ENCODE assay signal across 17 mouse cellular contexts in the genomic region with DNA sequence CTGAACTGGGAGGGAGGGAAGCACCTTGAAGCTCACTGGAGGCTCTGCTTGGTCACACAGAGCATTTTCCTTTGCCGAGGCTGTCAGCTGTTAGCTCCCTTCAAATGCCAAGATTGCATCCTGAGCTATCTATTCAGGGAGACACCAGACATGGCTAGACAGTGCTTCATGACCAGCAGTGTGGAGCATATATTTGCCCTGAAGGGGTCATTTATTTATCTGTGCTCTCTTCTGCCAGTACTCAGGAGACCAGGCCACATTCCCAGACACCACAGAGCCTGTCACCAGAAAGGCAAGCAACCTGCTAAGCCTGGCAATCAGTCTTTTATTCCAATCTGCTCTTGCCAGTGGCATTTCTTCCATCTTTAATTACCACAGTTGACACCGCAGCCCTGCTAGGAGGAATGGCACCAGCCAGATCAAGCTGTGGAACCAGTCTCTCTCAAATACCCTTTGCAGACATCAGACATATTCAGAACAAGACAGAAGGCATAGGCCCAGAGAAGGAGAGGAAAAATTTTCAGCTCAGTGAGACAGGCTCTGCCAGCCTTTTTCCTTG.
A peak's percentile ranks its signal among the peaks of the same experiment; 100 is the strongest.
DNase-seq lines count a peak whose midpoint lies in the region; ATAC-seq and TF ChIP-seq lines count a peak whose summit lies in the region.
"Had no signal": no experiment of that assay in that cellular context is flagged by ENCODE, and none has a peak within 500 bp of the region (broad histone marks: within the 10 kb centered on the region; RNA-seq: fewer than 3 reads in every experiment).

No protein-coding gene starts in this region.

- 44% methylated on average over 2 of the region's 2 CpGs for WGBS in forebrain, embryonic 15.5 days
- 63% methylated on average over 2 of the region's 2 CpGs for WGBS in forebrain, embryonic 10.5 days
- WGBS in midbrain, embryonic 12.5 days: 59% methylated on average over 2 of the region's 2 CpGs
- WGBS in midbrain, embryonic 11.5 days: 66% methylated on average over 2 of the region's 2 CpGs
- WGBS in hindbrain, embryonic 16.5 days: 40% methylated on average over 2 of the region's 2 CpGs

- no peak for DNase-seq in forebrain, embryonic 10.5 days (ENCODE audit: extremely low spot score, low spot score)
- DNase-seq in midbrain, embryonic 11.5 days (ENCODE audit: low spot score, missing footprints): no peak
- peak; percentile 61 for DNase-seq in brain, embryonic 14.5 days (ENCODE audit: low read depth)
- DNase-seq in lung, postnatal 36 days: no peak
- no peak for DNase-seq in adrenal gland, adult (ENCODE audit: inconsistent age in 2 of 2, low spot score in 1 of 2)
- DNase-seq: B cell, adult 2 months; gastrocnemius, postnatal 25 days had no signal

- H3K27me3 ChIP-seq in forebrain, embryonic 15.5 days: no peaks in the 10 kb centered on the region
- no peaks in the 10 kb centered on the region for H3K27me3 ChIP-seq in forebrain, embryonic 10.5 days (ENCODE audit: poor library complexity, severe bottlenecking)
- no peaks in the 10 kb centered on the region for H3K27me3 ChIP-seq in midbrain, embryonic 12.5 days
- no peaks in the 10 kb centered on the region for H3K27me3 ChIP-seq in midbrain, embryonic 11.5 days (ENCODE audit: control insufficient read depth, insufficient read depth, low read length)
- H3K27me3 ChIP-seq in hindbrain, embryonic 16.5 days (replicated peaks; ENCODE audit: control insufficient read depth, insufficient read depth, low read length): no peaks in the 10 kb centered on the region
- H3K27me3 ChIP-seq: embryonic facial prominence, embryonic 15.5 days; megakaryocyte, embryonic 14.5 days had no signal

- H3K9me3 ChIP-seq in forebrain, embryonic 15.5 days: no peaks in the 10 kb centered on the region
- H3K9me3 ChIP-seq in forebrain, embryonic 10.5 days: no peaks in the 10 kb centered on the region
- H3K9me3 ChIP-seq in midbrain, embryonic 12.5 days: no peaks in the 10 kb centered on the region
- H3K9me3 ChIP-seq in midbrain, embryonic 11.5 days (ENCODE audit: control insufficient read depth, low read length): no peaks in the 10 kb centered on the region
- H3K9me3 ChIP-seq in hindbrain, embryonic 16.5 days (ENCODE audit: control insufficient read depth, low read length): no peaks in the 10 kb centered on the region
- H3K9me3 ChIP-seq: embryonic facial prominence, embryonic 15.5 days; heart, embryonic 10.5 days; megakaryocyte, embryonic 14.5 days had no signal

- H3K27ac ChIP-seq in forebrain, embryonic 15.5 days (replicated peaks): peak overlapping the region; percentile 25; the same call in 1 of the 2 replicates
- no peak overlapping the region for H3K27ac ChIP-seq in forebrain, embryonic 10.5 days
- H3K27ac ChIP-seq in midbrain, embryonic 12.5 days (replicated peaks): peak overlapping the region; percentile 6; the same call in 1 of the 2 replicates
- H3K27ac ChIP-seq in midbrain, embryonic 11.5 days (ENCODE audit: low read depth, low read length): no peak overlapping the region
- H3K27ac ChIP-seq in hindbrain, embryonic 16.5 days (ENCODE audit: low read depth, low read length): no peak overlapping the region
- H3K27ac ChIP-seq: embryonic facial prominence, embryonic 15.5 days; heart, embryonic 10.5 days; kidney, postnatal 0 days; liver, embryonic 14.5 days had no signal

- H3K4me2 ChIP-seq in forebrain, embryonic 15.5 days (replicated peaks): no peak overlapping the region
- H3K4me2 ChIP-seq in midbrain, embryonic 12.5 days (replicated peaks): no peak overlapping the region
- no peak overlapping the region for H3K4me2 ChIP-seq in midbrain, embryonic 11.5 days
- H3K4me2 ChIP-seq in hindbrain, embryonic 16.5 days (ENCODE audit: low read length): no peak overlapping the region
- H3K4me2 ChIP-seq: embryonic facial prominence, embryonic 15.5 days had no signal

- no peak overlapping the region for H3K9ac ChIP-seq in forebrain, embryonic 15.5 days (replicated peaks)
- H3K9ac ChIP-seq in midbrain, embryonic 12.5 days (replicated peaks): no peak overlapping the region
- H3K9ac ChIP-seq in midbrain, embryonic 11.5 days (ENCODE audit: low read length): no peak overlapping the region
- H3K9ac ChIP-seq in hindbrain, embryonic 16.5 days (ENCODE audit: low read depth, low read length): no peak overlapping the region
- H3K9ac ChIP-seq: embryonic facial prominence, embryonic 15.5 days; liver, embryonic 14.5 days had no signal

- H3K36me3 ChIP-seq in forebrain, embryonic 15.5 days: no peaks in the 10 kb centered on the region
- no peaks in the 10 kb centered on the region for H3K36me3 ChIP-seq in forebrain, embryonic 10.5 days (replicated peaks)
- no peaks in the 10 kb centered on the region for H3K36me3 ChIP-seq in midbrain, embryonic 12.5 days
- H3K36me3 ChIP-seq in midbrain, embryonic 11.5 days (ENCODE audit: control insufficient read depth, insufficient read depth, low read length): no peaks in the 10 kb centered on the region
- no peaks in the 10 kb centered on the region for H3K36me3 ChIP-seq in hindbrain, embryonic 16.5 days (ENCODE audit: control insufficient read depth, insufficient read depth, low read length)
- H3K36me3 ChIP-seq: embryonic facial prominence, embryonic 15.5 days; heart, embryonic 10.5 days had no signal

- peaks cover 11% of the 10 kb centered on the region; the same call in 1 of the 2 replicates for H3K4me1 ChIP-seq in forebrain, embryonic 15.5 days
- H3K4me1 ChIP-seq in forebrain, embryonic 10.5 days: peaks cover 8% of the 10 kb centered on the region; the same call in 1 of the 2 replicates
- no peaks in the 10 kb centered on the region for H3K4me1 ChIP-seq in midbrain, embryonic 12.5 days
- no peaks in the 10 kb centered on the region for H3K4me1 ChIP-seq in midbrain, embryonic 11.5 days (ENCODE audit: control insufficient read depth, insufficient read depth, low read length)
- no peaks in the 10 kb centered on the region; the same call in 1 of the 2 replicates for H3K4me1 ChIP-seq in hindbrain, embryonic 16.5 days (ENCODE audit: control insufficient read depth, insufficient read depth, low read depth, low read length)
- H3K4me1 ChIP-seq: embryonic facial prominence, embryonic 15.5 days; heart, embryonic 10.5 days had no signal

- no peak for TF ChIP-seq CTCF in brain, embryonic 14.5 days (IDR thresholded peaks at IDR 0.05; ENCODE audit: borderline replicate concordance, extremely low read depth, insufficient read depth, insufficient read length)

- H3K4me3 ChIP-seq in forebrain, embryonic 15.5 days: no peak overlapping the region
- no peak overlapping the region for H3K4me3 ChIP-seq in forebrain, embryonic 10.5 days
- H3K4me3 ChIP-seq in midbrain, embryonic 12.5 days: no peak overlapping the region
- no peak overlapping the region for H3K4me3 ChIP-seq in midbrain, embryonic 11.5 days (ENCODE audit: low read depth, low read length)
- H3K4me3 ChIP-seq in hindbrain, embryonic 16.5 days (ENCODE audit: low read length): no peak overlapping the region
- H3K4me3 ChIP-seq: embryonic facial prominence, embryonic 15.5 days; heart, embryonic 10.5 days; megakaryocyte, embryonic 14.5 days had no signal

- no peak for TF ChIP-seq POLR2A in brain, embryonic 14.5 days (IDR thresholded peaks at IDR 0.05; ENCODE audit: borderline replicate concordance, extremely low read depth, insufficient read depth, insufficient read length, poor library complexity, severe bottlenecking)

- no peak for ATAC-seq in forebrain, embryonic 15.5 days (replicated peaks)
- 0 out of 2 replicates have a peak, but pooled peaks have one; percentile 9 for ATAC-seq in midbrain, embryonic 12.5 days (ENCODE audit: low FRiP score, low read depth)
- no peak for ATAC-seq in midbrain, embryonic 11.5 days (ENCODE audit: low FRiP score)
- peak; percentile 85 for ATAC-seq in hindbrain, embryonic 16.5 days
- ATAC-seq: intestine, postnatal 0 days; lung, postnatal 0 days had no signal

Comparison
In these comparisons a context has a peak if more than half of its experiments do, and no peak if none do; other contexts are left out.
1. ATAC-seq: peak in midbrain, embryonic 12.5 days (single experiment) and hindbrain, embryonic 16.5 days (single experiment); none in forebrain, embryonic 15.5 days (single experiment) and midbrain, embryonic 11.5 days (single experiment).
2. H3K27ac ChIP-seq: peak in forebrain, embryonic 15.5 days (single experiment) and midbrain, embryonic 12.5 days (single experiment); none in forebrain, embryonic 10.5 days (single experiment), midbrain, embryonic 11.5 days (single experiment) and hindbrain, embryonic 16.5 days (single experiment).